Mouse (Mus musculus) ES-E14 (cell line): ENCODE measurements around the gene Ms4a18.

Experiments used
- CHD2 ChIP-seq: IDR thresholded peaks from 2 replicates; pipeline ENCODE4 v1.6.1; 2014; ENCODE audit warnings: mild to moderate bottlenecking, low read depth, low read length, inconsistent platforms
- HCFC1 ChIP-seq: IDR thresholded peaks from 2 replicates; pipeline ENCODE4 v1.6.1; 2012; ENCODE audit warnings: low read length, inconsistent platforms, borderline replicate concordance; ENCODE audit not compliant: insufficient read depth
- MAFK ChIP-seq: IDR thresholded peaks from 2 replicates; pipeline ENCODE4 v1.6.1; 2014; ENCODE audit warnings: mild to moderate bottlenecking, low read depth, low read length, inconsistent platforms; ENCODE audit not compliant: insufficient read depth
- ZC3H11A ChIP-seq: IDR thresholded peaks from 2 replicates; pipeline ENCODE4 v1.6.1; 2012; ENCODE audit warnings: low read depth, mild to moderate bottlenecking, inconsistent platforms, low read length, borderline replicate concordance
- ZNF384 ChIP-seq: IDR thresholded peaks from 2 replicates; pipeline ENCODE4 v1.6.1; 2012; ENCODE audit warnings: low read depth, low read length, inconsistent platforms

- TF ChIP-seq HCFC1 (no peak), CHD2 (no peak), ZNF384 (no peak), MAFK (no peak), ZC3H11A (no peak)
Observed at GRCm38 (mm10) chr19:10984551-10984950, 33.3 kb downstream of the Ms4a18 start.
